Mouse (Mus musculus): Measurements from ENCODE around the gene Tbc1d10c. TPM values are rescaled to one million over a fixed set of nuclear protein-coding genes. Genes with fewer than 3 reads are reported as not detected.

Tbc1d10c gene
- polyA plus RNA-seq, 1 experiment from 2014 or later: 3.9 TPM

- H3K36me3 ChIP-seq (ENCODE audit: control insufficient read depth, insufficient read depth, low read length): no peaks in the 10 kb centered on the region
- H3K9me3 ChIP-seq (ENCODE audit: control insufficient read depth, low read length): no peaks in the 10 kb centered on the region
- 9% methylated on average over 9 of the region's 9 CpGs for WGBS
- H3K4me2 ChIP-seq (ENCODE audit: low read length): peak overlapping the region; percentile 81
- H3K9ac ChIP-seq (ENCODE audit: low read length): peak overlapping the region; percentile 97
- peak overlapping the region; percentile 94; the same call in 1 of the 2 replicates for H3K27ac ChIP-seq (ENCODE audit: low read depth)
- no peaks in the 10 kb centered on the region for H3K27me3 ChIP-seq (replicated peaks; ENCODE audit: control insufficient read depth, insufficient read depth, low read length)
- ATAC-seq (replicated peaks; ENCODE audit: low FRiP score, low TSS enrichment, low read depth) (peak; percentile 44; the same call in 1 of the 2 replicates), DNase-seq (ENCODE audit: low spot score) (peak; percentile 77)
- H3K4me1 ChIP-seq (replicated peaks; ENCODE audit: control insufficient read depth, insufficient read depth, low read length): peaks cover 48% of the 10 kb centered on the region
- peak overlapping the region; percentile 84 for H3K4me3 ChIP-seq (ENCODE audit: low read depth, low read length)
Observed at GRCm38 (mm10) chr19:4213524-4213974, 22.5 kb upstream of the Tbc1d10c start.

GRCm38 (mm10) chr19:4211891-4212588 lies 21.0 kb upstream of the Tbc1d10c start:
- H3K9me3 ChIP-seq (ENCODE audit: control insufficient read depth, low read length): no peaks in the 10 kb centered on the region
- H3K27ac ChIP-seq (ENCODE audit: low read depth): no peak overlapping the region; the same call in 1 of the 2 replicates
- no peak for ATAC-seq (replicated peaks; ENCODE audit: low FRiP score, low TSS enrichment, low read depth)
- H3K9ac ChIP-seq (ENCODE audit: low read length): no peak overlapping the region
- H3K4me3 ChIP-seq (ENCODE audit: low read depth, low read length): no peak overlapping the region
- no peaks in the 10 kb centered on the region for H3K36me3 ChIP-seq (ENCODE audit: control insufficient read depth, insufficient read depth, low read length)
- no peaks in the 10 kb centered on the region for H3K27me3 ChIP-seq (replicated peaks; ENCODE audit: control insufficient read depth, insufficient read depth, low read length)
- H3K4me2 ChIP-seq (ENCODE audit: low read length): no peak overlapping the region
- H3K4me1 ChIP-seq (replicated peaks; ENCODE audit: control insufficient read depth, insufficient read depth, low read length): peaks cover 34% of the 10 kb centered on the region
- whole genome bisulfite sequencing: 58% methylated on average over 4 of the region's 4 CpGs
- DNase-seq (ENCODE audit: low spot score): no peak

- Histone ChIP-seq H3K9me3 (ENCODE audit: control insufficient read depth, low read length) (no peaks in the 10 kb centered on the region), H3K4me3 (ENCODE audit: low read depth, low read length) (no peak overlapping the region), H3K4me1 (replicated peaks; ENCODE audit: control insufficient read depth, insufficient read depth, low read length) (peaks cover 17% of the 10 kb centered on the region), H3K36me3 (ENCODE audit: control insufficient read depth, insufficient read depth, low read length) (no peaks in the 10 kb centered on the region), H3K27me3 (replicated peaks; ENCODE audit: control insufficient read depth, insufficient read depth, low read length) (no peaks in the 10 kb centered on the region), H3K27ac (ENCODE audit: low read depth) (no peak overlapping the region), H3K4me2 (ENCODE audit: low read length) (no peak overlapping the region), H3K9ac (ENCODE audit: low read length) (no peak overlapping the region)
- DNase-seq (ENCODE audit: low spot score): no peak
- no peak for ATAC-seq (replicated peaks; ENCODE audit: low FRiP score, low TSS enrichment, low read depth)
- 69% methylated on average over 5 of the region's 5 CpGs for whole genome bisulfite sequencing
Observed at GRCm38 (mm10) chr19:4208563-4208962, 17.5 kb upstream of the Tbc1d10c start.

GRCm38 (mm10) chr19:4206971-4207370 lies 15.9 kb upstream of the Tbc1d10c start:
- no peak overlapping the region for H3K9ac ChIP-seq (ENCODE audit: low read length)
- no peak overlapping the region for H3K27ac ChIP-seq (ENCODE audit: low read depth)
- DNase-seq (ENCODE audit: low spot score) (peak; percentile 85), ATAC-seq (replicated peaks; ENCODE audit: low FRiP score, low TSS enrichment, low read depth) (peak; percentile 67; the same call in 1 of the 2 replicates)
- 0% methylated on average over 2 of the region's 2 CpGs for WGBS
- no peaks in the 10 kb centered on the region for H3K9me3 ChIP-seq (ENCODE audit: control insufficient read depth, low read length)
- H3K4me1 ChIP-seq (replicated peaks; ENCODE audit: control insufficient read depth, insufficient read depth, low read length): peaks cover 8% of the 10 kb centered on the region
- H3K4me2 ChIP-seq (ENCODE audit: low read length): no peak overlapping the region
- H3K4me3 ChIP-seq (ENCODE audit: low read depth, low read length): no peak overlapping the region
- no peaks in the 10 kb centered on the region for H3K36me3 ChIP-seq (ENCODE audit: control insufficient read depth, insufficient read depth, low read length)
- no peaks in the 10 kb centered on the region for H3K27me3 ChIP-seq (replicated peaks; ENCODE audit: control insufficient read depth, insufficient read depth, low read length)

GRCm38 (mm10) chr19:4204889-4205288 lies 13.8 kb upstream of the Tbc1d10c start:
- Histone ChIP-seq H3K4me2 (ENCODE audit: low read length) (no peak overlapping the region), H3K4me1 (replicated peaks; ENCODE audit: control insufficient read depth, insufficient read depth, low read length) (peaks cover 19% of the 10 kb centered on the region), H3K9me3 (ENCODE audit: control insufficient read depth, low read length) (no peaks in the 10 kb centered on the region), H3K36me3 (ENCODE audit: control insufficient read depth, insufficient read depth, low read length) (peaks cover 5% of the 10 kb centered on the region; the same call in 1 of the 2 replicates), H3K27ac (ENCODE audit: low read depth) (no peak overlapping the region), H3K4me3 (ENCODE audit: low read depth, low read length) (no peak overlapping the region), H3K9ac (ENCODE audit: low read length) (no peak overlapping the region), H3K27me3 (replicated peaks; ENCODE audit: control insufficient read depth, insufficient read depth, low read length) (no peaks in the 10 kb centered on the region)
- ATAC-seq (replicated peaks; ENCODE audit: low FRiP score, low TSS enrichment, low read depth): no peak
- 53% methylated on average over 4 of the region's 4 CpGs for WGBS
- DNase-seq (ENCODE audit: low spot score): no peak

GRCm38 (mm10) chr19:4203604-4204326 lies 12.7 kb upstream of the Tbc1d10c start:
- no peak for DNase-seq (ENCODE audit: low spot score)
- Histone ChIP-seq H3K4me2 (ENCODE audit: low read length) (no peak overlapping the region), H3K27me3 (replicated peaks; ENCODE audit: control insufficient read depth, insufficient read depth, low read length) (no peaks in the 10 kb centered on the region), H3K4me3 (ENCODE audit: low read depth, low read length) (no peak overlapping the region), H3K36me3 (ENCODE audit: control insufficient read depth, insufficient read depth, low read length) (peaks cover 16% of the 10 kb centered on the region), H3K4me1 (replicated peaks; ENCODE audit: control insufficient read depth, insufficient read depth, low read length) (peaks cover 19% of the 10 kb centered on the region), H3K27ac (ENCODE audit: low read depth) (no peak overlapping the region), H3K9ac (ENCODE audit: low read length) (no peak overlapping the region), H3K9me3 (ENCODE audit: control insufficient read depth, low read length) (no peaks in the 10 kb centered on the region)
- ATAC-seq (replicated peaks; ENCODE audit: low FRiP score, low TSS enrichment, low read depth): no peak
- 75% methylated on average over 13 of the region's 13 CpGs for WGBS

- Histone ChIP-seq H3K4me3 (ENCODE audit: low read depth, low read length) (no peak overlapping the region), H3K9ac (ENCODE audit: low read length) (no peak overlapping the region), H3K27ac (ENCODE audit: low read depth) (no peak overlapping the region), H3K4me2 (ENCODE audit: low read length) (no peak overlapping the region), H3K36me3 (ENCODE audit: control insufficient read depth, insufficient read depth, low read length) (peaks cover 19% of the 10 kb centered on the region), H3K4me1 (replicated peaks; ENCODE audit: control insufficient read depth, insufficient read depth, low read length) (peaks cover 16% of the 10 kb centered on the region), H3K9me3 (ENCODE audit: control insufficient read depth, low read length) (no peaks in the 10 kb centered on the region), H3K27me3 (replicated peaks; ENCODE audit: control insufficient read depth, insufficient read depth, low read length) (no peaks in the 10 kb centered on the region)
- WGBS: 63% methylated on average over 3 of the region's 3 CpGs
- DNase-seq (ENCODE audit: low spot score): no peak
- no peak for ATAC-seq (replicated peaks; ENCODE audit: low FRiP score, low TSS enrichment, low read depth)
Observed at GRCm38 (mm10) chr19:4203148-4203547, 12.1 kb upstream of the Tbc1d10c start.

GRCm38 (mm10) chr19:4202149-4202548 lies 11.1 kb upstream of the Tbc1d10c start:
- Histone ChIP-seq H3K27ac (ENCODE audit: low read depth) (no peak overlapping the region), H3K9me3 (ENCODE audit: control insufficient read depth, low read length) (no peaks in the 10 kb centered on the region), H3K4me2 (ENCODE audit: low read length) (peak overlapping the region; percentile 99), H3K4me3 (ENCODE audit: low read depth, low read length) (peak overlapping the region; percentile 67), H3K36me3 (ENCODE audit: control insufficient read depth, insufficient read depth, low read length) (peaks cover 24% of the 10 kb centered on the region), H3K4me1 (replicated peaks; ENCODE audit: control insufficient read depth, insufficient read depth, low read length) (peaks cover 16% of the 10 kb centered on the region), H3K27me3 (replicated peaks; ENCODE audit: control insufficient read depth, insufficient read depth, low read length) (no peaks in the 10 kb centered on the region), H3K9ac (ENCODE audit: low read length) (peak overlapping the region; percentile 62)
- ATAC-seq (replicated peaks; ENCODE audit: low FRiP score, low TSS enrichment, low read depth) (no peak), DNase-seq (ENCODE audit: low spot score) (no peak)
- WGBS: 20% methylated on average over 7 of the region's 7 CpGs

Measured in intestine, embryonic 14.5 days (tissue).